Mouse (Mus musculus) CH12.LX (cell line): ENCODE results near the gene C130050O18Rik.

Experiments
- CTCF ChIP-seq, 2 experiments: IDR thresholded peaks in 1 of 2; conservative IDR thresholded peaks in 1 of 2; 2 replicates each; pipeline ENCODE4 v1.5.1; 2011 to 2012; ENCODE audit warnings: low read depth in 2 of 2, low read length in 2 of 2, improper control_type of control experiment in 1 of 2, inconsistent platforms in 1 of 2, mild to moderate bottlenecking in 1 of 2, moderate library complexity in 1 of 2
- E2F4 ChIP-seq: IDR thresholded peaks from 2 replicates; pipeline ENCODE4 v1.6.1; 2011; ENCODE audit warnings: low read depth, low read length, improper control_type of control experiment; ENCODE audit not compliant: insufficient replicate concordance
- EP300 ChIP-seq: IDR thresholded peaks from 2 replicates; pipeline ENCODE4 v1.6.1; 2011; ENCODE audit warnings: low read length, improper control_type of control experiment
- GABPA ChIP-seq: IDR thresholded peaks from 2 replicates; pipeline ENCODE4 v1.6.1; 2012; ENCODE audit warnings: low read depth, low read length, improper control_type of control experiment, inconsistent platforms; ENCODE audit not compliant: insufficient replicate concordance
- JUN ChIP-seq: IDR thresholded peaks from 2 replicates; pipeline ENCODE4 v1.6.1; 2011; ENCODE audit warnings: low read depth, mild to moderate bottlenecking, low read length, improper control_type of control experiment, moderate library complexity; ENCODE audit not compliant: insufficient read depth
- MAFK ChIP-seq: IDR thresholded peaks from 2 replicates; pipeline ENCODE4 v1.6.1; 2011; ENCODE audit warnings: low read length, improper control_type of control experiment; ENCODE audit not compliant: insufficient replicate concordance
- POLR2A ChIP-seq: IDR thresholded peaks from 2 replicates; pipeline ENCODE4 v1.6.1; 2011; ENCODE audit warnings: low read depth, mild to moderate bottlenecking, improper control_type of control experiment, low read length
- POLR2AphosphoS2 ChIP-seq: IDR thresholded peaks from 2 replicates; pipeline ENCODE4 v1.6.1; 2011; ENCODE audit warnings: low read depth, low read length, improper control_type of control experiment
- TCF12 ChIP-seq: IDR thresholded peaks from 2 replicates; pipeline ENCODE4 v1.6.1; 2014; ENCODE audit warnings: low read depth, mild to moderate bottlenecking, inconsistent platforms, low read length, improper control_type of control experiment
- USF1 ChIP-seq: IDR thresholded peaks from 2 replicates; pipeline ENCODE4 v1.6.1; 2014; ENCODE audit warnings: low read depth, mild to moderate bottlenecking, inconsistent platforms, low read length, improper control_type of control experiment
- ZKSCAN1 ChIP-seq: IDR thresholded peaks from 2 replicates; pipeline ENCODE4 v1.6.1; 2012; ENCODE audit warnings: low read depth, inconsistent platforms, low read length, improper control_type of control experiment, borderline replicate concordance

GRCm38 (mm10) chr5:139440926-139441725, 36.0 kb downstream of the C130050O18Rik start:
- TF ChIP-seq CTCF (conservative IDR thresholded peaks at IDR 0.05 in 1 of 2, IDR thresholded peaks at IDR 0.05 in 1 of 2; ENCODE audit: low read depth in 2 of 2, low read length in 2 of 2) (no peak), TCF12 (no peak), EP300 (no peak), POLR2A (no peak), POLR2AphosphoS2 (no peak), GABPA (no peak), JUN (no peak), MAFK (no peak), ZKSCAN1 (no peak), E2F4 (no peak), USF1 (no peak)
